In the genomic region with DNA sequence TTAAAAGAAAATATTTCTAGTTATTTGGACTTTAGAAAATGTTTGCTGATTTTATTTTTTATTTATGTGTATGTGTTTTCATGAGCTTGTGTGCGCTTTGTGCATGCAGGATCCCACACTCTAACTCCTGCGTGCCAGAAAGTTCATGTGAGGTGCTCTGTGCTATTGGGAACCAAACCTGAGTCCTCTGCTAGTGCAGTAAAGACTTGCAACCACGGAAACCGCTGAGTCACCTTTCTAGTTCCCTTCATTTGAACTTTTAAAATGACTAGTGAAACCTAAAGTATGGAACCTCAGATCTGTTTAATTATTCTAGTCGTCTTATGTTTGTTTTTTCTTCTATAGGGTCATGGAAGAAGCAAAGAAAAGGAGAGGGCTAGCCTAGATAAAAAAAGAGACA, we compare ENCODE assay signal across 27 mouse cellular contexts.
"Had no signal": no experiment of that assay in that cellular context is flagged by ENCODE, and none has a peak within 500 bp of the region (broad histone marks: within the 10 kb centered on the region; RNA-seq: fewer than 3 reads in every experiment).

No protein-coding gene starts in this region.

- H3K4me3 ChIP-seq: gastrocnemius, adult 2 months; heart, adult 2 months; heart, embryonic 13.5 days; heart, embryonic 15.5 days; hindbrain, embryonic 10.5 days; hindbrain, embryonic 12.5 days; intestine, embryonic 15.5 days; limb, embryonic 13.5 days; limb, embryonic 15.5 days; liver, embryonic 12.5 days had no signal

- H3K27ac ChIP-seq: gastrocnemius, adult 2 months; heart, adult 2 months; heart, embryonic 13.5 days; heart, embryonic 15.5 days; hindbrain, embryonic 10.5 days; hindbrain, embryonic 12.5 days; hindbrain, embryonic 14.5 days; intestine, embryonic 15.5 days; limb, embryonic 13.5 days; limb, embryonic 15.5 days; liver, embryonic 12.5 days; liver, embryonic 14.5 days had no signal

- H3K9me3 ChIP-seq: heart, embryonic 13.5 days; heart, embryonic 15.5 days; hindbrain, embryonic 10.5 days; hindbrain, embryonic 12.5 days; intestine, embryonic 15.5 days; limb, embryonic 13.5 days; limb, embryonic 15.5 days; liver, embryonic 12.5 days had no signal

- DNase-seq: gastrocnemius, adult 2 months; gastrocnemius, postnatal 10 days; gastrocnemius, postnatal 25 days; heart, adult 2 months; heart, postnatal 14 days; heart, postnatal 36 days; kidney, adult 18-20 months; kidney, adult 8-10 months; kidney, postnatal 10 days; kidney, postnatal 36 days; layer of hippocampus, adult 9-11 months; layer of hippocampus, postnatal 36 days; left cerebral cortex, postnatal 4 days had no signal

- H3K27me3 ChIP-seq: heart, embryonic 13.5 days; heart, embryonic 15.5 days; hindbrain, embryonic 12.5 days; intestine, embryonic 15.5 days; limb, embryonic 13.5 days; limb, embryonic 15.5 days; liver, embryonic 12.5 days had no signal

- ATAC-seq: hindbrain, embryonic 16.5 days; inflammation-experienced regulatory T-cells, adult 6 months; intestine, embryonic 15.5 days; intestine, postnatal 0 days; liver, embryonic 12.5 days had no signal

- H3K4me2 ChIP-seq: heart, embryonic 11.5 days; heart, embryonic 13.5 days; heart, embryonic 15.5 days; hindbrain, embryonic 12.5 days; hindbrain, embryonic 14.5 days; intestine, embryonic 15.5 days; limb, embryonic 13.5 days; limb, embryonic 15.5 days; liver, embryonic 12.5 days had no signal

- H3K9ac ChIP-seq: heart, embryonic 13.5 days; heart, embryonic 15.5 days; hindbrain, embryonic 12.5 days; hindbrain, embryonic 14.5 days; intestine, embryonic 15.5 days; limb, embryonic 13.5 days; limb, embryonic 15.5 days; liver, embryonic 12.5 days; liver, embryonic 14.5 days had no signal

- H3K4me1 ChIP-seq: heart, embryonic 13.5 days; heart, embryonic 15.5 days; hindbrain, embryonic 10.5 days; hindbrain, embryonic 12.5 days; intestine, embryonic 15.5 days; limb, embryonic 13.5 days; limb, embryonic 15.5 days had no signal
